Mouse (Mus musculus) retina, embryonic 14.5 days (tissue): ENCODE measurements at regions not wholly inside any gene's neighbourhood (a gene's known extent, or its start where the extent isn't known, plus 50 kb on each side); places are given as distances from the start of the nearest gene placed in this dataset.

Experiments
- DNase-seq: peaks from one replicate; pipeline ENCODE4 v3.0.0-alpha.2; 2015; ENCODE audit warnings: low spot score

DNA sequence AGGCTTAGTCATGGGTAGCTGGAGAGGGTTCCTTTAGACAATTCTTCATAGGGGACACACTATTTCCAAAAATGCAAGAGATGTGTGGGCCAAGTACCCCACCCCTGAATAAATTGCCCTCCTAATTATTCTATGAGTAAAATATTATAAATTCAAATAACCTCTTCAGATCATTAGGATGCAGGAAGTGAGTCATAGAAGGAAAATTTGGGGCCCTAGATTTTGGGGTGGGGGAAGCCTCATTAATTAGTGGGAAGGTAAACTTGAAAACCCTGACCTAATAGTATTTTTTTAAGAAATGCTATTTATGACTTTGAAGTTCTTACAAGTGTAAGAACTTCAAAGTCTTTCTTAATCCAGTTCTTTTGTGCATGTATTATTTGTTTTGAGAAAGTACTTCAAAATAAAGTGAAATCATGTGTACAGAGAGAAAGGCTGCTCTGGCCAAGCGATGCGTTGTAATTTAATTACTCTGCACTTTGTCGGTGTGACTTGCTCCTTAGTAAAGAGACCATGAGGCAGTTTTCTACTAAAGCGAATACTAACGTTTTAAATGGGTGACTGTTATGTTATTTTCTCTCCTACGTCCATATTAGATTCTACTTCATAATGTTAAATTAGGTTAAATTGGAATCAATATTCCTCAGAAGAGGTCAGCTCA, 200.6 kb downstream of the Tgfb2 start:
- DNase-seq: peak; percentile 83

DNA sequence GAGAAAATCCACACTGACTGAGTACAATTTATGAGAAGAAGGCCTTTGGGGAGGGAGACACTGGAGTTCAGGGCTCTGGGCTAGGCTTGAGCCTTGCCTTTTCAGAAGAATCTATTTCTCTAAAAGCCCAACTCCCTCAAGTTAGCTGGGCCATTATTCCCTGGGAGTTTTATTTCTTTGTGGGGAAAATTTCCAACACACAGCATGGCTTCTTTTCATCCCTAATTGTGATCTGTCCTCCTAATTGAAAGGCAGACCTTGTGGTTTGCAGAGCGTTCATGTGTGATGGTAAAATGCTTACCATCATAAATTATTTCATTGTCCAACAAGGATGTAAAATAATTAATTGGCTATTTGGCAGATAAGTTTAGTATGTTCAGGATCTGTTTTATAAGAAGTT, 204.1 kb downstream of the Tgfb2 start:
- DNase-seq: peak; percentile 28

- no peak for DNase-seq
Measured at GRCm38 (mm10) chr1:186497872-186498271, 207.9 kb downstream of the Tgfb2 start.

DNA sequence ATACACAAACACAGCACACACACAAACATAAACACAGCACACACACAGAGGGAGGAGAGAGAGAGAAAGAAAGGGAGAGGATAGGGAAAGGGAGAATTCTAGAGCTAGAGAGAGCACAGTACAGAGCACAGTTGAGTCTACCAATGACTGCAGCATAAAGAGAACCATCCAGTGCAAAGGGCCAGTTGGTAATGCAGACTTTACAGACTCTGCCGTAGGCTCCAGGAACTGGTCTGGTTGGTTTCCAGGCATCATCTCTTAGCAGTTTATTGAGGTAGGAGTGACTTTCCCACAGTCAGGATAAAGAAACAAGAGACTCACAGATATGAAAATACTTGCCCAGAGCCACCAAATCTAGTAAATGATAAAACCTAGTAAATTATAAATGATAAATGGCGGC, 208.5 kb downstream of the Tgfb2 start:
- DNase-seq: no peak

DNA sequence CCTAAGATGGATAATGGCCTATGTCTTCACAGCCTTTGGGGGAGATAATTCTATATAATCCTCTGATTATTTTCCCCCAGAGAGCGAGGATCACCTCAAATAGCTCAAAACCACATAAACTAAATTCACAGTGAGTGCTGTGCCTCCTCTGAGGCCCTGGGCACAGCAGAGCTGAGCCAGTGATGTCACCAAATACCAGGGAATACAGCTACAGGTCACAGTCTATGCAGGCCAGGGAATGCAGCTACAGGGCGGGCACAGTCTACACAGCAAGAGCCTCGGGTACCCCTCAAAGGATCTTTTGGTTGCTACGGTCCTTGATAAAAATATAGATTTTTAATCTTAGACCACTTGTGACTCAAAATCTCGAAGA, 211.4 kb downstream of the Tgfb2 start:
- no peak for DNase-seq

DNA sequence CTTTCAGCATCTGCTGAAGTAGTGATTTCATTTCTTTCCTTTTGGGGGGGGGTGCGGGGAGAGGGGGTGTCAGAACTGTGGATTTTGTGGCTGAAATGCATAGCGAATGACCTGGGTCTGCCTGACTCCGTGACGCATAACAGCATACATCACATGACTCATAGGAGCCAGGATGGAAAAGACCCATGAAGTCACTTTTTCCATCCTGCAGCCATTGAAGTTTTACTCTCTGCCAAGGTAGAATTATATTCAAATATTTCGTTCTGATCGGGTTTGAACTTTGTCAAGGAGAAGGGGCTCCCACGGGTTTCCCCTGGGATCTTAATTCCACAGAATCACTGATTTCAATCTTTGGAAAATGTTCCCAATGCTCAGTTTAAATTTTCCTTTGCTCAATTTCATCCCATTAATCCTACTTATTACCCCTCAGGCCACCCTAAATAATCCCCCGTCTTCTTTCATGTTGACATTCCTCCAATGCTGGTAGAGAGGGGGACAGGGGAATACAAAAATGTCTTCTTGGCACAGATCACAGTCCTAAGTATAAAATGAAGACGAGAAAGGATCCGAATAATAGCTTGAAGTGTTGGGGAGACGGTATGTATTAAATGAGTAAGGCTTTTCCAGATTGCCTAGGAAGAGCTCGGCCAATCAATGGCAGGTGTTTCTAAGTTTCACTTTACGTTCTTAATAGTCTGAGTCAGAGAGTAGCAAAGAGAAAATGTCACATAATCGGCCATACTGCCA, 212.0 kb downstream of the Tgfb2 start:
- no peak for DNase-seq

- no peak for DNase-seq
Measured at GRCm38 (mm10) chr1:186482177-186482576, 223.6 kb downstream of the Tgfb2 start.

DNA sequence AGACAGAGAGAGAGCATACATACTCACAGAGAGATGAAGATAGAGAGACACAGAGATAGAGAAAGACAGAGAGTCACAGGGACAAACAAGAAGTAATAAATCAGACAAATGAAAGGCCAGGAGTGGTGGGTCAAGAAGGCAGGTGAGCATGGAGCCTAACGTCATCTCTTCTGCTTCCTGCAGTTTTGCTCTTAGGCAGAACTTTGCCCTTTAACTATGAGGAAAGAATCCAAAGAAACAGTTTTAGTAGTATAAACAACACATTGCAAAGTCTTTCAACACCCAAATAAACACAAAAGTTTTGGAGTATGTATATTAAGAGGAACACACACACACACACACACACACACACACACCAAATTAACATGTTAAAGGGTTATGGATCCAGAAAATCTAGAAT, 225.8 kb downstream of the Tgfb2 start:
- DNase-seq: no peak

DNA sequence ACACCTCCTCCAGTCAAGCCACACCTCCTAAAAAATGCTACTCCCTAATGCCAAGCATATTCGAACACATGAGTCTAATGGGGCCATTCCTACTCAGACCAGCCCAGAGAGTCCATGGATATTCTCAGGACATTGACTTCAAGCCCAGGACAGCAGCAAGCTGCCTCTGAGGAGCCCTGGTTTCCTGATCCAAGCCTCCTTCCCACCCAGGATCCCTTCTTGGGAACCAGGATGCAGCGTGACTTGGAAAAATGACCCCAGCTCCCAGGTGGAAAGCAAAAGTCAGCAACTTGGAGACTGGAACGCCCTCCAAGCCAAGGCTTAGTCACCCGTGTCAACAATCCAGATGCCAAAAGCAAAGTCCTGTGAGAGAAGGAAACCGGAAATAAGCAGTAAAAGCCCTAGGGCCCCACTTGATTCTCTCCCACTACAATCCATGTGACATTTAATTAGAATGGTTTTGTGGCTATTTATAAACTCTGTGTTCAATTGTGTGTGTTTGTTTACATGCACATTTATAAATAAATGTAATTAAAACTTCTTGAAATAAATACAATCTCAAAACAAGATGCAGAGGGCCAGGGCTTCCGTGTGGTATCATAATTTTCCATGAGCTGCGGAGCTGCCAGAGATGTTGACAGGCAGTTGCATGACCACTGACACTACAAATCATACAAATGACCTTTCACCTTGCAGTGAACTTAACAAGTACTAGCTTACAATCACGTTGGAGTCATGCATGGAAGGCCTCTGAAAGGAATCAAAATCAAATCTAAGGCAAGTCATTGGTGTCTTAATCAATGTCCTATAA, 227.2 kb downstream of the Tgfb2 start:
- no peak for DNase-seq

GRCm38 (mm10) chr1:186474844-186475243, 230.9 kb downstream of the Tgfb2 start:
- DNase-seq: peak; percentile 81

- DNase-seq: no peak
Measured at GRCm38 (mm10) chr1:186474385-186474784, 231.4 kb downstream of the Tgfb2 start.

GRCm38 (mm10) chr1:186472955-186473354, 232.8 kb downstream of the Tgfb2 start:
- DNase-seq: no peak

DNA sequence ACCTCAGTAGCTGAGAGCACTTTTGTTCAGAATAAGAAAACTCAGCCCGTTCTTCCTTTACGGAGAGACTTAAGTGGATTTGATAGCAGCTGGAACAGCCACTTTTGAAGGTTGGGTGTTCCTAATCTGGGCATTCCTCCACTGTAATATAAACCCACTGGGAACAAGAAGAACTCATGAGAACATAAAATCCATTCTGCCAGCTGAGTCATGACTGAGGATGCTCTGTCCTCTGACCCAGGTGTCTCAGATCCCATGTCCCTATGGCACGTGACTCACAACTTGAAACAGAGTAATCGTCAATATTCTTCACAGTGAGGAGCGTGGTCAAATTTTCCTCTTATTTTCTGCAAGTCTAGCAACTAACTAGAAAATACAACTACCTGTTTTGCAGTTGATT, 240.3 kb downstream of the Tgfb2 start:
- no peak for DNase-seq

DNA sequence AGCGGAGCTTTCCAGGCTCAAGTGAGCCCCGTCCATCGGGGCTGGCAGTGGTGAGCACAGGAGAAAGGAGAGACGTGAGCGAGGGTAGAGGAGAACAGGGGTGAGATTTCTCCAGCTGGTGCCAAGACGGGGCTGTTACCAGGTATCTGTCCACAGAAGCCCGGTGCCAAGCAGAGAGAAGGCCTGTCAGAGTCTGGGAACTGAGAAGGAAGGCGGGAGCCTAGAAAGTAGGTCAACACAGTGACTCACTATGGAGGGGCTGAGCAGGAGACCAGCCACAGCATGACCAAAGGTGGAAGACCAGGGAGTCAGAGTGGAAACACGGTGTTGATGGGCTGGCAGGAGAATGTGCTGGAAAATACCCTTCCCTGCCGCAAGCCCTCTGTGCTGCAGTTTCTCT, 245.0 kb downstream of the Tgfb2 start:
- DNase-seq: peak; percentile 36

GRCm38 (mm10) chr1:186458099-186458637, 247.6 kb downstream of the Tgfb2 start:
- no peak for DNase-seq

- DNase-seq: no peak
Measured at GRCm38 (mm10) chr1:186457098-186457497, 248.7 kb downstream of the Tgfb2 start.

DNA sequence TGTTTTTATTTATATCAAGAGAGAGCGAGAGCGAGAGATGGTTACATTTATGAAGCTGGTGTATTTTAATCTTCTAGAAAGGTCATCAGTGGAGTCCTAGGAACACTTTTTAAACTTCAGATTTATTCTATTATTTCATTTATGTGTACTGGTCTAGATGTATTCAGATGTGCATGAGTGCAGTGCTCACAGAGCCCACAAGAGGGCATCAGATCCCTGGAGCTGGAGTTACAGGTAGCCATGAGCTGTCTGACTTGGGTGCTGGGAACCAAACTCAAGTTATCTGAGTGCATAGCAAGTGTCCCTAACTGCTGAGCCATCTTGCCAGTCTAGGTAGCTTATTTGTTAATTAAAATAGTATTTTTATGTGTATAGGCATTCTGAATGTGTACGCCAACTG, 249.7 kb downstream of the Tgfb2 start:
- DNase-seq: peak; percentile 25

DNA sequence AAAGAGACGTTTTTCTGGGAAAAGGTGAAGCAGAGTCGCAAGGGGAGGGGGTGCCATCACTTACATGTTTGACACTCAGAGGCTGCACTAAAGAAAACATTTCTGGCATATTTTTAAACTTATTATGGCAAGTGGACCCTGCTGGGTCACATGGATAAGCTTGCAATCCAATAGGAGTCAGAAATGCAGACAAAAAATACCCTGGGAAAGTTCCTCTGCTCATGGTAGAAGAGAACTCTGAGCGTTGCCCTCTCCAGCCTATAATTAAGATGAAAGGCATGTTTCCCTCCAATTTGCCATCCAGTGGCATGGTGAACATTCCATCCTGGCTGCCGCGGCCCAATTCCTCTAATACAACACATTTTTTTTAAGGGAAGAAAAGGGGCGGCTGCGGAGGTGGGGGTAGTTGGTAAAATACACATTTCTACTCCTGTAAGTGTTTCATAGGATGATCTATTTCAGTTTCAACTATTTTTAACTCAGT, 250.6 kb downstream of the Tgfb2 start:
- DNase-seq: no peak

DNA sequence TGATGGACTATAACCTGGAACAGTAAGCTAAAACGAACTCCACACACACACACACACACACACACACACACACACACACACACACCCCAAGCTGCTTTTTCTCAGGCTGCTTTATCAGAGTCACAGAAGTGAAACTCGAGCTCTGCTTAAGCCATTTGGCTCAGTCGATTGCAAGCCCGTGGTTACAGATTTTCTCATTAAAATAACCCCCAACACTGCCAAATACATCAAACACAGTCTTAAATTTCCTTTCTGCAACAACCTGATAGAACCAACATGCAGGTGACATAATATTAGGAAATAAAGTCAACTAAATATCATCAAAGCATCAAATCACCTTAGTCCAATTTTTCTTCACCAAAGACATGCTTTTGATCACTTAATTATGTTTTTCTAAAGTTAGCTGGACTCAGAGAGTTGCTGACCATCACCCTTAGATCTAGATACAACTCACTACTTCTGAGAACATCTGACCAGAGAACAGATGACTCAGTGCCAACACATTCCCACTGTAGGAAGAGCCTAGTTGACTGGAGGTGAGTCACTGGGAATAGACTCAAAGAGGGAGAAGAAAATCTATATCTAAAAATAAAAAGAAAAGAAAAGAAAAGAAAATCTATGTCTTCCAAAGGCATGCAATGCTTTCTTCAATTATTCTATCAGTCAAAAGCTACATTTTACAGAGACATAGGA, 251.2 kb downstream of the Tgfb2 start:
- DNase-seq: no peak

DNA sequence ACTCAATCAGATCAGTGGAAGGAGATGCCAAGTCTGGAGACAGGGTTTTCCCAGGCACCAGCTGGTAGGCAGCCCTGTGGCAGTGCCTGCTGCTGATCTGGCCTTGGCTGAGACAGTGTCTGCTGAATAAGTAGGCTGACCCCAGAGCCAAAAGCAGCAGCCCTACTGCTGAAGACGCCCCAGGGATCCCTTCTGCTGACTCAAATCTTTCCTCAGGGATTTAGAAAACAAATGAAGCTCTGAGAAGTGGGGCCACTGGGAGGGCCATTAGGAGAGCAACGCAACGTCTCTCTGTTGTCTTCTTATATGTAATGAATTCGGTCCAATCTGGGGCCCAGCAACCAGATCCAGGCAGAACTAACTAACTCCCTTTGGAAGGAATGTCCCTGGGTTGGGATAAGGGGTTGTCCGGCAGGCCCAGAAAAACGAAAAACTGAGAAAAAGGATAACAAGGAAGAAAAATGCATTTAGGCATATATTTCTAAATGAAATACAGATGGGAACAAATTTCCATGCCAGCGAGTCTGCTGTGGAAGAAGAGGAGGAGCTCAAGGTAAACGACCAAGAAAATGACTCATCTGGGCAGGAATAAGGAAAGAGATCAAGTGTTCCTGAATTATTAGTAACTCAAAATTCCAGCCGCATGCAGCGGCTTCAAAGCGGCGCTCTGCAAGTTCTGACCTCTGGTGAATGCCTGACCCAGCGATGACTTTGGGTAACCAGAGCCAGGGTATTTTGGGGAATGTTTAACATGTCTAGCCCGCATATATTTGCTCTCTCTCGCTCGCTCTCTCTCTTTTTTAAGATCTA, 256.7 kb downstream of the Tgfb2 start:
- DNase-seq: peak; percentile 26

- DNase-seq: no peak
Measured at GRCm38 (mm10) chr1:186447521-186447920, 258.3 kb downstream of the Tgfb2 start.
